In genomic region chr1:194982931-194983690, GRCm38 (mm10) we compare ENCODE assay signal across 17 mouse cellular contexts. TPM values are rescaled to one million over a fixed set of nuclear protein-coding genes. Genes with fewer than 3 reads are reported as not detected.
DNase-seq lines count a peak whose midpoint lies in the region; ATAC-seq and TF ChIP-seq lines count a peak whose summit lies in the region.
"Had no signal": no experiment of that assay in that cellular context is flagged by ENCODE, and none has a peak within 500 bp of the region (broad histone marks: within the 10 kb centered on the region; RNA-seq: fewer than 3 reads in every experiment).

No protein-coding gene starts in this region.

- no peaks in the 10 kb centered on the region for H3K27me3 ChIP-seq in hindbrain, postnatal 0 days (ENCODE audit: insufficient read depth, low read length)
- no peaks in the 10 kb centered on the region for H3K27me3 ChIP-seq in hindbrain, embryonic 10.5 days (ENCODE audit: insufficient read depth, poor library complexity, severe bottlenecking)
- no peaks in the 10 kb centered on the region for H3K27me3 ChIP-seq in G1E (ENCODE audit: insufficient read depth, low read length)
- H3K27me3 ChIP-seq in cerebellum, adult 2 months (ENCODE audit: control insufficient read depth, insufficient read depth, low read length) = no peaks in the 10 kb centered on the region
- H3K27me3 ChIP-seq: heart, embryonic 13.5 days; hindbrain, embryonic 13.5 days; limb, embryonic 15.5 days; lung, embryonic 15.5 days had no signal

- WGBS in hindbrain, postnatal 0 days = 60% methylated on average over 5 of the region's 5 CpGs
- WGBS in hindbrain, embryonic 10.5 days = 91% methylated on average over 5 of the region's 5 CpGs
- 39% methylated on average over 5 of the region's 5 CpGs for WGBS in cerebellum, adult 2 months

- no peaks in the 10 kb centered on the region for H3K36me3 ChIP-seq in hindbrain, postnatal 0 days (ENCODE audit: insufficient read depth, low read length)
- H3K36me3 ChIP-seq in hindbrain, embryonic 10.5 days = no peaks in the 10 kb centered on the region
- H3K36me3 ChIP-seq in G1E (replicated peaks) = no peaks in the 10 kb centered on the region
- H3K36me3 ChIP-seq: heart, embryonic 13.5 days; hindbrain, embryonic 13.5 days; limb, embryonic 15.5 days; lung, embryonic 15.5 days had no signal

- ATAC-seq in hindbrain, postnatal 0 days = no peak
- peak; percentile 41 for ATAC-seq in G1E (ENCODE audit: extremely low read depth, insufficient number of reproducible peaks, low FRiP score, poor library complexity, severe bottlenecking)
- ATAC-seq: activated CD4-positive, CD25-positive, alpha-beta regulatory T cell, adult 4 months had no signal

- H3K9ac ChIP-seq in hindbrain, postnatal 0 days (replicated peaks; ENCODE audit: low read length) = no peak overlapping the region
- H3K9ac ChIP-seq: heart, embryonic 13.5 days; hindbrain, embryonic 13.5 days; limb, embryonic 15.5 days; lung, embryonic 15.5 days had no signal

- no peak for TF ChIP-seq CTCF in hindbrain, postnatal 0 days (IDR thresholded peaks at IDR 0.05; ENCODE audit: low read depth)
- no peak for TF ChIP-seq CTCF in G1E (IDR thresholded peaks at IDR 0.05; ENCODE audit: low read depth, low read length)
- no peak for TF ChIP-seq CTCF in cerebellum, adult 2 months (IDR thresholded peaks at IDR 0.05; ENCODE audit: borderline replicate concordance, insufficient read depth, low read depth, low read length)

- H3K9me3 ChIP-seq in hindbrain, postnatal 0 days (ENCODE audit: low read length) = no peaks in the 10 kb centered on the region
- no peaks in the 10 kb centered on the region for H3K9me3 ChIP-seq in hindbrain, embryonic 10.5 days
- H3K9me3 ChIP-seq in G1E (replicated peaks) = no peaks in the 10 kb centered on the region
- H3K9me3 ChIP-seq: heart, embryonic 13.5 days; hindbrain, embryonic 13.5 days; limb, embryonic 15.5 days; lung, embryonic 15.5 days; megakaryocyte, embryonic 14.5 days had no signal

- H3K27ac ChIP-seq in hindbrain, postnatal 0 days = no peak overlapping the region
- no peak overlapping the region for H3K27ac ChIP-seq in hindbrain, embryonic 10.5 days
- no peak overlapping the region for H3K27ac ChIP-seq in cerebellum, adult 2 months (ENCODE audit: insufficient read depth, low read length)
- H3K27ac ChIP-seq: gastrocnemius, adult 2 months; heart, embryonic 13.5 days; hindbrain, embryonic 13.5 days; limb, embryonic 15.5 days; lung, embryonic 15.5 days had no signal

- DNase-seq in hindbrain, postnatal 0 days (ENCODE audit: low spot score) = peak; percentile 18
- no peak for DNase-seq in hindbrain, embryonic 10.5 days (ENCODE audit: low spot score)
- DNase-seq in G1E (ENCODE audit: low spot score) = no peak
- DNase-seq in cerebellum, adult 2 months = peak; percentile 42 to 62
- DNase-seq in layer of hippocampus, adult 9-10 months (ENCODE audit: low spot score) = peak; percentile 39
- DNase-seq in left cerebral cortex, adult 8-10 months (ENCODE audit: low spot score in 2 of 2) = no peak
- no peak for DNase-seq in urinary bladder, postnatal 25 days (ENCODE audit: low spot score)
- DNase-seq: embryo, embryonic 11 days; gastrocnemius, adult 2 months; kidney, adult 18-20 months; thymus, postnatal 25 days had no signal

- no peak for TF ChIP-seq POLR2A in cerebellum, adult 2 months (IDR thresholded peaks at IDR 0.05; ENCODE audit: borderline replicate concordance, insufficient read depth, low read length)

- H3K4me2 ChIP-seq in hindbrain, postnatal 0 days (ENCODE audit: low read depth, low read length) = no peak overlapping the region
- H3K4me2 ChIP-seq: heart, embryonic 13.5 days; hindbrain, embryonic 13.5 days; limb, embryonic 15.5 days; lung, embryonic 15.5 days had no signal

- H3K4me3 ChIP-seq in hindbrain, postnatal 0 days (ENCODE audit: low read length) = no peak overlapping the region
- H3K4me3 ChIP-seq in hindbrain, embryonic 10.5 days = no peak overlapping the region
- no peak overlapping the region for H3K4me3 ChIP-seq in G1E (ENCODE audit: low read depth, low read length)
- H3K4me3 ChIP-seq in cerebellum, adult 2 months (replicated peaks; ENCODE audit: insufficient read depth, low read depth, low read length) = no peak overlapping the region
- H3K4me3 ChIP-seq: gastrocnemius, adult 2 months; heart, embryonic 13.5 days; hindbrain, embryonic 13.5 days; limb, embryonic 15.5 days; lung, embryonic 15.5 days; megakaryocyte, embryonic 14.5 days had no signal

- peaks cover 6% of the 10 kb centered on the region; the same call in 1 of the 2 replicates for H3K4me1 ChIP-seq in hindbrain, postnatal 0 days (ENCODE audit: insufficient read depth, low read length)
- peaks cover 5% of the 10 kb centered on the region for H3K4me1 ChIP-seq in hindbrain, embryonic 10.5 days (replicated peaks)
- peaks cover 73% of the 10 kb centered on the region for H3K4me1 ChIP-seq in G1E (ENCODE audit: insufficient read depth, low read depth, low read length)
- peaks cover 12% of the 10 kb centered on the region for H3K4me1 ChIP-seq in cerebellum, adult 2 months (ENCODE audit: control insufficient read depth, insufficient read depth, low read length)
- H3K4me1 ChIP-seq: limb, embryonic 15.5 days had no signal

RNA-seq across cellular contexts. Expression of gene Cd34, which starts 44.5 kb away (rescaled TPM):
- 21.6 and 33.1 TPM in 2 replicates for total RNA-seq in hindbrain, postnatal 0 days (2014; rRNA removed)
- polyA plus RNA-seq in hindbrain, postnatal 0 days (2015; fragmentation: Nextera tagmentation; extraction: Ambion mirVana) = 23.5 and 24.3 TPM in 2 replicates
- polyA plus RNA-seq in hindbrain, embryonic 10.5 days (2016; fragmentation: Nextera tagmentation; extraction: Ambion mirVana) = 53.7 and 58.8 TPM in 2 replicates
- total RNA-seq in G1E (2014; fragmentation: Nextera tagmentation) = 0.29 and 0.45 TPM in 2 replicates
- total RNA-seq in G1E (2017) = 0.70 and 0.93 TPM in 2 replicates
- 0.29 and 0.34 TPM in 2 replicates for polyA plus RNA-seq in G1E (2012)
- polyA plus RNA-seq in cerebellum, adult 2 months (2012; rRNA removed) = 15.0 and 16.0 TPM in 2 replicates
- total RNA-seq in left cerebral cortex, adult 8-10 months (2022) = 10 to 100 TPM; 58.3 to 75.9 (median 69.7) TPM

Comparison
In these comparisons a context has a peak if more than half of its experiments do, and no peak if none do; other contexts are left out.
1. DNase-seq: peak in hindbrain, postnatal 0 days (single experiment), cerebellum, adult 2 months (2 of 2) and layer of hippocampus, adult 9-10 months (single experiment); none in hindbrain, embryonic 10.5 days (single experiment), G1E (single experiment), left cerebral cortex, adult 8-10 months (0 of 2) and urinary bladder, postnatal 25 days (single experiment).
2. RNA of gene Cd34, which starts 44.5 kb away (polyA plus RNA-seq): 53.7 to 58.8 TPM in hindbrain, embryonic 10.5 days, 23.5 to 24.3 TPM in hindbrain, postnatal 0 days and 15.0 to 16.0 TPM in cerebellum, adult 2 months; 0.29 to 0.34 TPM in G1E; every median in the first group is over 10 times any median in the second.